Mouse (Mus musculus): ENCODE data around the gene Sdad1. TPM values are rescaled to one million over a fixed set of nuclear protein-coding genes. Genes with fewer than 3 reads are reported as not detected.

The Sdad1 gene
- total RNA-seq, 4 experiments from 2014 or later = 20.2 to 26.5 (median 22.8) TPM

- DNase-seq (ENCODE audit: low spot score in 2 of 2) = no peak
Observed at GRCm38 (mm10) chr5:92313776-92314175, 3.5 kb upstream of the Sdad1 start.

- DNase-seq (ENCODE audit: low spot score in 2 of 2) = peak; percentile 73 to 93
Observed at GRCm38 (mm10) chr5:92312046-92312715, 1.9 kb upstream of the Sdad1 start.

- no peak for DNase-seq (ENCODE audit: low spot score in 2 of 2)
Observed at GRCm38 (mm10) chr5:92304291-92304690, 6.0 kb downstream of the Sdad1 start.

- no peak for DNase-seq (ENCODE audit: low spot score in 2 of 2)
Observed at GRCm38 (mm10) chr5:92302149-92302840, 8.0 kb downstream of the Sdad1 start.

- no peak for DNase-seq (ENCODE audit: low spot score in 2 of 2)
Observed at GRCm38 (mm10) chr5:92294525-92294924, 15.8 kb downstream of the Sdad1 start.

- DNase-seq (ENCODE audit: low spot score in 2 of 2) = no peak
Observed at GRCm38 (mm10) chr5:92291652-92292414, 18.4 kb downstream of the Sdad1 start.

GRCm38 (mm10) chr5:92287840-92288239 lies 22.4 kb downstream of the Sdad1 start:
- DNase-seq (ENCODE audit: low spot score in 2 of 2) = no peak

- no peak for DNase-seq (ENCODE audit: low spot score in 2 of 2)
Observed at GRCm38 (mm10) chr5:92283107-92283506, 27.2 kb downstream of the Sdad1 start.

GRCm38 (mm10) chr5:92282571-92282970 lies 27.7 kb downstream of the Sdad1 start:
- no peak for DNase-seq (ENCODE audit: low spot score in 2 of 2)

GRCm38 (mm10) chr5:92278942-92279537 lies 31.2 kb downstream of the Sdad1 start:
- DNase-seq (ENCODE audit: low spot score in 2 of 2) = no peak

- DNase-seq (ENCODE audit: low spot score in 2 of 2) = peak; percentile 81 to 83
Observed at GRCm38 (mm10) chr5:92277437-92278394, 32.6 kb downstream of the Sdad1 start, which contains the start of gene Naaa. Naaa (minus strand) TSS chr5:92278170.

GRCm38 (mm10) chr5:92270496-92270895 lies 39.8 kb downstream of the Sdad1 start:
- DNase-seq (ENCODE audit: low spot score in 2 of 2) = no peak

GRCm38 (mm10) chr5:92263761-92264359 lies 46.4 kb downstream of the Sdad1 start:
- peak; percentile 84 to 91 for DNase-seq (ENCODE audit: low spot score in 2 of 2)

- no peak for DNase-seq (ENCODE audit: low spot score in 2 of 2)
Observed at GRCm38 (mm10) chr5:92262646-92263045, 47.6 kb downstream of the Sdad1 start.

- DNase-seq (ENCODE audit: low spot score in 2 of 2) = no peak
Observed at GRCm38 (mm10) chr5:92256218-92256617, 54.1 kb downstream of the Sdad1 start, which contains the start of gene Ppef2. Ppef2 (minus strand) TSS chr5:92256278.

GRCm38 (mm10) chr5:92254476-92254875 lies 55.8 kb downstream of the Sdad1 start:
- DNase-seq (ENCODE audit: low spot score in 2 of 2) = no peak

GRCm38 (mm10) chr5:92252797-92253343 lies 57.4 kb downstream of the Sdad1 start:
- no peak for DNase-seq (ENCODE audit: low spot score in 2 of 2)

- DNase-seq (ENCODE audit: low spot score in 2 of 2) = no peak
Observed at GRCm38 (mm10) chr5:92252031-92252430, 58.2 kb downstream of the Sdad1 start.

- no peak for DNase-seq (ENCODE audit: low spot score in 2 of 2)
Observed at GRCm38 (mm10) chr5:92248614-92249013, 61.7 kb downstream of the Sdad1 start.

- DNase-seq (ENCODE audit: low spot score in 2 of 2) = no peak
Observed at GRCm38 (mm10) chr5:92245483-92245882, 64.8 kb downstream of the Sdad1 start.
